Comparison of ENCODE assay signal across 9 mouse cellular contexts in genomic region chr1:82987530-82988198, GRCm38 (mm10). TPM values are rescaled to one million over a fixed set of nuclear protein-coding genes. Genes with fewer than 3 reads are reported as not detected.
DNase-seq lines count a peak whose midpoint lies in the region; ATAC-seq lines count a peak whose summit lies in the region.
"Had no signal": no experiment of that assay in that cellular context is flagged by ENCODE, and none has a peak within 500 bp of the region (broad histone marks: within the 10 kb centered on the region; RNA-seq: fewer than 3 reads in every experiment).

No protein-coding gene starts in this region.

- peak; percentile 66 for ATAC-seq in activated CD4-positive, CD25-positive, alpha-beta regulatory T cell, adult 4 months
- ATAC-seq in forebrain, embryonic 12.5 days (ENCODE audit: low FRiP score), result peak; percentile 53
- ATAC-seq in monocyte, adult 5-6 weeks (replicated peaks; ENCODE audit: insufficient number of reproducible peaks, low FRiP score, low TSS enrichment, poor library complexity, severe bottlenecking), result no peak

- 44% methylated on average over 4 of the region's 4 CpGs for WGBS in forebrain, embryonic 12.5 days

- H3K4me3 ChIP-seq in forebrain, embryonic 12.5 days (replicated peaks), result no peak overlapping the region
- H3K4me3 ChIP-seq: megakaryocyte, embryonic 14.5 days had no signal

- no peaks in the 10 kb centered on the region for H3K27me3 ChIP-seq in forebrain, embryonic 12.5 days

- H3K4me2 ChIP-seq in forebrain, embryonic 12.5 days, result no peak overlapping the region

- intact Hi-C loops in heart, postnatal 25 days (cut with DNase I), result loop anchor here (1.0 to 10.0 kb wide), 3 partner anchors 149 to 433 kb away; partner anchors contain the start of gene Agfg1

- H3K36me3 ChIP-seq in forebrain, embryonic 12.5 days (replicated peaks), result no peaks in the 10 kb centered on the region

- H3K9me3 ChIP-seq in forebrain, embryonic 12.5 days, result 0 out of 2 replicates have a peak, but pooled peaks cover 7% of the 10 kb centered on the region

- H3K4me1 ChIP-seq in forebrain, embryonic 12.5 days, result no peaks in the 10 kb centered on the region
- H3K4me1 ChIP-seq: megakaryocyte, embryonic 14.5 days had no signal

- peak; percentile 69 for DNase-seq in heart, adult 8-10 months (ENCODE audit: low spot score)
- DNase-seq in heart, postnatal 25 days (ENCODE audit: low spot score), result no peak
- DNase-seq in A20 (ENCODE audit: low read depth, low spot score), result peak; percentile 70
- DNase-seq in kidney, postnatal 10 days, result peak; percentile 60
- peak; percentile 76 for DNase-seq in mesoderm, embryonic 11.5 days (ENCODE audit: low read depth, low spot score)

- no peak overlapping the region for H3K27ac ChIP-seq in forebrain, embryonic 12.5 days

- H3K9ac ChIP-seq in forebrain, embryonic 12.5 days, result no peak overlapping the region

RNA-seq across cellular contexts. Expression of gene Gm47959, which starts 12.7 kb away (rescaled TPM):
- not detected for total RNA-seq in heart, adult 8-10 months (2022)
- total RNA-seq in heart, postnatal 25 days (2021), result not detected
- polyA plus RNA-seq in activated CD4-positive, CD25-positive, alpha-beta regulatory T cell, adult 4 months (2017; shearing (Covaris generic)), result not detected
- polyA plus RNA-seq in forebrain, embryonic 12.5 days (2016; fragmentation: Nextera tagmentation; extraction: Ambion mirVana), result not detected in 2 replicates
- total RNA-seq in monocyte, adult 5-6 weeks (2017), result not detected in 3 replicates

RNA-seq across cellular contexts. Expression of gene Gm47955, which starts 27.6 kb away (rescaled TPM):
- not detected for total RNA-seq in heart, adult 8-10 months (2022)
- not detected for total RNA-seq in heart, postnatal 25 days (2021)
- polyA plus RNA-seq in activated CD4-positive, CD25-positive, alpha-beta regulatory T cell, adult 4 months (2017; shearing (Covaris generic)), result not detected
- polyA plus RNA-seq in forebrain, embryonic 12.5 days (2016; fragmentation: Nextera tagmentation; extraction: Ambion mirVana), result not detected in 2 replicates
- not detected in 3 replicates for total RNA-seq in monocyte, adult 5-6 weeks (2017)

RNA-seq across cellular contexts. Expression of gene Gm7544, which starts 31.9 kb away (rescaled TPM):
- total RNA-seq in heart, adult 8-10 months (2022), result not detected
- not detected for total RNA-seq in heart, postnatal 25 days (2021)
- not detected for polyA plus RNA-seq in activated CD4-positive, CD25-positive, alpha-beta regulatory T cell, adult 4 months (2017; shearing (Covaris generic))
- polyA plus RNA-seq in forebrain, embryonic 12.5 days (2016; fragmentation: Nextera tagmentation; extraction: Ambion mirVana), result not detected in 2 replicates
- not detected in 3 replicates for total RNA-seq in monocyte, adult 5-6 weeks (2017)

RNA-seq across cellular contexts. Expression of gene A030003K21Rik, which starts 44.5 kb away (rescaled TPM):
- not detected for total RNA-seq in heart, adult 8-10 months (2022)
- total RNA-seq in heart, postnatal 25 days (2021), result not detected
- not detected for polyA plus RNA-seq in activated CD4-positive, CD25-positive, alpha-beta regulatory T cell, adult 4 months (2017; shearing (Covaris generic))
- not detected in 2 replicates for polyA plus RNA-seq in forebrain, embryonic 12.5 days (2016; fragmentation: Nextera tagmentation; extraction: Ambion mirVana)
- total RNA-seq in monocyte, adult 5-6 weeks (2017), result not detected in 3 replicates

RNA-seq across cellular contexts. Expression of gene Slc19a3, which starts 50.6 kb away (rescaled TPM):
- under 1 TPM; 0.12 to 0.63 (median 0.37) TPM for total RNA-seq in heart, adult 8-10 months (2022)
- under 1 TPM; 0.29 to 0.45 TPM for total RNA-seq in heart, postnatal 25 days (2021)
- not detected for polyA plus RNA-seq in activated CD4-positive, CD25-positive, alpha-beta regulatory T cell, adult 4 months (2017; shearing (Covaris generic))
- polyA plus RNA-seq in forebrain, embryonic 12.5 days (2016; fragmentation: Nextera tagmentation; extraction: Ambion mirVana), result 0.18 and 0.29 TPM in 2 replicates
- total RNA-seq in monocyte, adult 5-6 weeks (2017), result not detected in 3 replicates
